Mouse (Mus musculus) midbrain, embryonic 15.5 days (tissue): ENCODE measurements at regions not wholly inside any gene's neighbourhood (a gene's known extent, or its start where the extent isn't known, plus 50 kb on each side); places are given as distances from the start of the nearest gene placed in this dataset.

Experiments
- ATAC-seq: fragments of 200-750 bp; cut with Nextera tagmentation; replicated peaks from 2 replicates; pipeline ENCODE4 v1.8.0; 2017; ENCODE audit warnings: moderate TSS enrichment
- H3K27ac ChIP-seq: fragments of 300-500 bp; sonication (generic); 2 replicates; pipeline ENCODE4 v1.5.1; 2015; ENCODE audit warnings: mild to moderate bottlenecking, inconsistent platforms
- H3K27me3 ChIP-seq: fragments of 300-500 bp; sonication (generic); replicated peaks from 2 replicates; pipeline ENCODE4 v1.6.1; 2015; ENCODE audit warnings: inconsistent platforms
- H3K36me3 ChIP-seq: fragments of 300-500 bp; sonication (generic); replicated peaks from 2 replicates; pipeline ENCODE4 v1.6.1; 2015; ENCODE audit warnings: inconsistent platforms
- H3K4me1 ChIP-seq: fragments of 300-500 bp; sonication (generic); 2 replicates; pipeline ENCODE4 v1.6.1; 2015; ENCODE audit warnings: inconsistent platforms
- H3K4me2 ChIP-seq: fragments of 300-500 bp; sonication (generic); 2 replicates; pipeline ENCODE4 v1.6.1; 2015; ENCODE audit warnings: inconsistent platforms, mild to moderate bottlenecking, moderate library complexity
- H3K4me3 ChIP-seq: fragments of 300-500 bp; sonication (generic); 2 replicates; pipeline ENCODE4 v1.5.1; 2015; ENCODE audit warnings: mild to moderate bottlenecking, inconsistent platforms
- H3K9ac ChIP-seq: fragments of 300-500 bp; sonication (generic); 2 replicates; pipeline ENCODE4 v1.6.1; 2015; ENCODE audit warnings: mild to moderate bottlenecking, inconsistent platforms
- H3K9me3 ChIP-seq: fragments of 300-500 bp; sonication (generic); 2 replicates; pipeline ENCODE4 v1.6.1; 2016; ENCODE audit warnings: inconsistent platforms
- WGBS: fragments of 180-500 bp; shearing (Covaris S2); methylation state at CpG from one replicate; pipeline ENCODE4 v1.1.7; 2015; ENCODE audit warnings: mixed read lengths; 5-methylcytosine and 5-hydroxymethylcytosine counted together

GRCm38 (mm10) chr1:111355435-111355834 lies 378.1 kb upstream of the Cdh19 start:
- H3K27me3 ChIP-seq = no peaks in the 10 kb centered on the region
- H3K4me2 ChIP-seq = no peak overlapping the region
- no peak overlapping the region for H3K4me3 ChIP-seq
- no peaks in the 10 kb centered on the region for H3K36me3 ChIP-seq
- no peak overlapping the region for H3K27ac ChIP-seq
- WGBS = 70% methylated on average over 1 of the region's 1 CpGs
- ATAC-seq = no peak
- H3K9ac ChIP-seq = no peak overlapping the region
- no peaks in the 10 kb centered on the region for H3K4me1 ChIP-seq
- H3K9me3 ChIP-seq = no peaks in the 10 kb centered on the region

GRCm38 (mm10) chr1:111337927-111338326 lies 360.5 kb upstream of the Cdh19 start:
- Histone ChIP-seq H3K9me3 (no peaks in the 10 kb centered on the region), H3K9ac (no peak overlapping the region), H3K4me2 (no peak overlapping the region), H3K36me3 (no peaks in the 10 kb centered on the region), H3K27ac (no peak overlapping the region), H3K4me3 (no peak overlapping the region), H3K4me1 (no peaks in the 10 kb centered on the region), H3K27me3 (no peaks in the 10 kb centered on the region)
- ATAC-seq = no peak
- WGBS = 67% methylated on average over 2 of the region's 2 CpGs

GRCm38 (mm10) chr1:111302268-111302667 lies 324.9 kb upstream of the Cdh19 start:
- H3K9me3 ChIP-seq = no peaks in the 10 kb centered on the region
- no peak for ATAC-seq
- no peaks in the 10 kb centered on the region for H3K4me1 ChIP-seq
- WGBS = 95% methylated on average over 11 of the region's 11 CpGs
- H3K4me2 ChIP-seq = no peak overlapping the region
- H3K4me3 ChIP-seq = no peak overlapping the region
- H3K27me3 ChIP-seq = no peaks in the 10 kb centered on the region
- H3K9ac ChIP-seq = no peak overlapping the region
- no peaks in the 10 kb centered on the region for H3K36me3 ChIP-seq
- H3K27ac ChIP-seq = no peak overlapping the region

- whole genome bisulfite sequencing = 54% methylated on average over 4 of the region's 4 CpGs
- ATAC-seq = no peak
Measured at GRCm38 (mm10) chr1:111286385-111286784, 309.0 kb upstream of the Cdh19 start.

GRCm38 (mm10) chr1:111285916-111286315 lies 308.5 kb upstream of the Cdh19 start:
- H3K27ac ChIP-seq = no peak overlapping the region
- 72% methylated on average over 3 of the region's 3 CpGs for WGBS
- no peak overlapping the region for H3K4me3 ChIP-seq
- no peak overlapping the region for H3K9ac ChIP-seq
- no peaks in the 10 kb centered on the region for H3K27me3 ChIP-seq
- H3K4me1 ChIP-seq = no peaks in the 10 kb centered on the region
- ATAC-seq = no peak
- H3K4me2 ChIP-seq = no peak overlapping the region
- H3K9me3 ChIP-seq = no peaks in the 10 kb centered on the region
- no peaks in the 10 kb centered on the region for H3K36me3 ChIP-seq

More at GRCm38 (mm10) chr1:111286385-111286784, 309.0 kb upstream of the Cdh19 start:
- no peak overlapping the region for H3K4me3 ChIP-seq
- H3K27ac ChIP-seq = no peak overlapping the region
- H3K36me3 ChIP-seq = no peaks in the 10 kb centered on the region
- no peaks in the 10 kb centered on the region for H3K27me3 ChIP-seq
- H3K4me2 ChIP-seq = no peak overlapping the region
- H3K9ac ChIP-seq = no peak overlapping the region
- no peaks in the 10 kb centered on the region for H3K4me1 ChIP-seq
- no peaks in the 10 kb centered on the region for H3K9me3 ChIP-seq

- Histone ChIP-seq H3K9me3 (no peaks in the 10 kb centered on the region), H3K27me3 (no peaks in the 10 kb centered on the region), H3K4me1 (no peaks in the 10 kb centered on the region), H3K9ac (no peak overlapping the region), H3K4me2 (no peak overlapping the region), H3K27ac (no peak overlapping the region), H3K4me3 (no peak overlapping the region), H3K36me3 (no peaks in the 10 kb centered on the region)
- ATAC-seq = 0 out of 2 replicates have a peak, but pooled peaks have one; percentile 63
Measured at GRCm38 (mm10) chr1:111242814-111243213, 265.4 kb upstream of the Cdh19 start.

GRCm38 (mm10) chr1:111242344-111242743 lies 265.0 kb upstream of the Cdh19 start:
- peak; percentile 92 for ATAC-seq
- Histone ChIP-seq H3K9me3 (no peaks in the 10 kb centered on the region), H3K4me3 (no peak overlapping the region), H3K27ac (no peak overlapping the region), H3K9ac (no peak overlapping the region), H3K4me2 (no peak overlapping the region), H3K27me3 (no peaks in the 10 kb centered on the region), H3K36me3 (no peaks in the 10 kb centered on the region), H3K4me1 (no peaks in the 10 kb centered on the region)
- 43% methylated on average over 1 of the region's 1 CpGs for WGBS
